Mouse (Mus musculus) heart, postnatal 4 days (tissue): ENCODE data around the gene Pou6f1. TPM values are rescaled to one million over a fixed set of nuclear protein-coding genes. Genes with fewer than 3 reads are reported as not detected.

Source experiments
- microRNA-seq, 2 experiments: library from miRNA; unstranded; fragments of <30 nt; microRNA quantifications; one replicate each; pipeline ENCODE4 v1.2.0; 2021 to 2022
- total RNA-seq, 2 experiments: library from RNA; stranded (reverse); gene quantifications; 2 replicates each; pipeline ENCODE4 v1.2.3; 2021

Pou6f1 gene
- total RNA-seq, 2 experiments from 2014 or later, result 26.3 to 29.3 TPM

Small RNA genes within 50 kb of the gene (microRNA-seq; reads per million reads assigned to microRNA genes)
- gene Mir6961, result 0 reads per million in 2 experiments

Other genes starting within 250 kb of the Pou6f1 start
- gene Methig1, start 246.8 kb downstream of the Pou6f1 start, total RNA-seq, result not detected
- under 1 TPM in 1 of 2 experiments, not detected in 1; 0.27 TPM for gene Mettl7a2, start 246.8 kb downstream of the Pou6f1 start, total RNA-seq
- not detected for gene Higd1c, start 235.4 kb downstream of the Pou6f1 start, total RNA-seq
- not detected for gene Gm5475, start 177.8 kb downstream of the Pou6f1 start, total RNA-seq
- gene Slc11a2, start 174.9 kb downstream of the Pou6f1 start, total RNA-seq, result 10 to 100 TPM; 40.4 to 43.9 TPM
- 10 to 100 TPM; 15.3 to 15.8 TPM for gene Letmd1, start 131.0 kb downstream of the Pou6f1 start, total RNA-seq
- gene Csrnp2, start 104.5 kb downstream of the Pou6f1 start, total RNA-seq, result 1 to 10 TPM; 5.9 to 6.5 TPM
- gene Tfcp2, start 48.0 kb downstream of the Pou6f1 start, total RNA-seq, result 10 to 100 TPM; 14.4 to 14.6 TPM
- gene Dazap2, start 15.4 kb upstream of the Pou6f1 start, total RNA-seq, result 100 to 1,000 TPM; 147 to 155 TPM
- gene Smagp, start 37.0 kb upstream of the Pou6f1 start, total RNA-seq, result 10 to 100 TPM; 21.6 to 22.6 TPM
- 1 to 10 TPM; 1.6 to 2.0 TPM for gene Bin2, start 69.6 kb upstream of the Pou6f1 start, total RNA-seq
- gene Cela1, start 87.9 kb upstream of the Pou6f1 start, total RNA-seq, result not detected
- gene Galnt6, start 129.4 kb upstream of the Pou6f1 start, total RNA-seq, result 1 to 10 TPM; 1.3 to 1.6 TPM
- gene Slc4a8, start 161.8 kb upstream of the Pou6f1 start, total RNA-seq, result 1 to 10 TPM; 2.4 to 2.5 TPM